Mouse (Mus musculus): Measurements from ENCODE around the gene C530008M17Rik. TPM values are rescaled to one million over a fixed set of nuclear protein-coding genes. Genes with fewer than 3 reads are reported as not detected.
A peak's percentile ranks its signal among the peaks of the same experiment; 100 is the strongest.

C530008M17Rik gene
- total RNA-seq, 2 experiments from 2014 or later: 2.4 to 2.7 TPM

- intact Hi-C loops (cut with DNase I): no loop called here
- no peak for DNase-seq
Observed at GRCm38 (mm10) chr5:76763731-76764130, 107.4 kb downstream of the C530008M17Rik start.

DNA sequence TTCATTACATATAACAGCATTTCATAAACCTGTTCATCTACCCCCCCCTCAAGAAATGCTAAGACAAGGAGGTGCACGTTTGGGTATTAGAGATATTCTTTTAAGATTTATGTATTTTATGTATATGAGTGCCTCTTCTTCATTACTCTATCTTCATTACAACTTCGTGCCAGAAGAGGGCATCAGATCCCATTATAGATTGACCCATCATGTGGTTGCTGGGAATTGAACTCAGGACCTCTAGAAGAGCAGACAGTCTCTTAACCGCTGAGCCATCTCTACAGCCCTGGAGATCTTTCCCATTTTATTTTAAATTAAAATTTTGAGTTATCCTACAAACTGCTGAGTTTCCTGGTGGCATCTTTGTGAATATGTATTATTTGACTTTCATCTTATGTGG is 112.7 kb downstream of the C530008M17Rik start:
- intact Hi-C loops (cut with DNase I): loop anchor here (5.0 kb wide), 1 partner anchor 73 kb away; no protein-coding TSS in a partner anchor
- DNase-seq: no peak

DNA sequence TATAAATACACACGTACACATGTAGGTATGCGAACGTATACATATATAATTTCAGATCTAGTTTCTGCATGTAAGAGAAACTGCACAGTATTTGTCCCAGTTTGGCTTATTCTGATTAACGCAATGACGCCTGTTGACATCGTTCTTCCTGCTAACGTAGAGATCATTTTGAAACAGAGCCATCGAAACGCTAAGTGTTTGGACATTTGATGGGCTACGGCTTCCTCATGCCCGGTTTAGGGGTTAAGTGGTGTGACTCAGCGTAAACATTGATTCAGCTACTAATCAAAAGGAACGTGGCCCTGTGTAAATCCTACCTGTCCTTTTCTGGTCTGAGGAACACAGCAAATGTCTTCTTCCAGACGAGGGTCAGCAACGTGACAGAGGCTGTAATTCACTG is 113.3 kb downstream of the C530008M17Rik start:
- DNase-seq: no peak
- intact Hi-C loops (cut with DNase I): loop anchor here (5.0 kb wide), 1 partner anchor 73 kb away; no protein-coding TSS in a partner anchor

- intact Hi-C loops (cut with DNase I): no loop called here
Observed at GRCm38 (mm10) chr5:76771371-76771770, 115.1 kb downstream of the C530008M17Rik start.

GRCm38 (mm10) chr5:76772831-76773230 is 116.5 kb downstream of the C530008M17Rik start:
- no peak for DNase-seq
- intact Hi-C loops (cut with DNase I): no loop called here

More at GRCm38 (mm10) chr5:76771371-76771770, 115.1 kb downstream of the C530008M17Rik start:
- DNase-seq: no peak

DNA sequence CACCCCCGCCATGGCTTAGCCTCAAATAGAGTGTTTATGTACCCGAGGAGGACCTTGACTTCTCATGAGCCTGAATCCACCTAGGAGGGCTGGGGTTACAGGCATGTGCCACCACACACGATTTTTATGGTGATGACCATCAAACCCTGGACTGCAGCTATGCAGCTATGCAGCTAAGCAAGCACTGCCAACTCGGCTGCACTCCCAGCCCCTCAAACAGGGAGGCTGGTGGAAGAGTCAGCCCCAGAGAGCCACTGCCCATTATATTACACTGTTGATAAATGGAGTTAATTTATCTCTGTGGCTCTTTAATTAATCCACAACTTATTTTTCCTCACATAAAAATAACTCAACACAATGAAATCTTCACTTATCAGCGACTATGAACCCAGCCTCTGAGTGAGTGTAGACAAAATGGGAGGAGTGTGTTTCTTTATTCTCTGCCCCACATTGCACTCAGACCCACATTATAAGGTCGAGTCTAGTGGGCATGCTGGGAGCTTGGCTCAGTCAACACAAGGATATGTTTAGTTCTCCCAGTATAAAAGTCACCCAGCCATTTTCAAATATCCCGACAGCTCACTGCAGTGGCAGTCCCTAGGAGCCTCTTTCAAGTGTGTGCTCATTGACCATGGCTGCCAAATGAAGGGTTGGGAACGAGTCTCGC is 117.3 kb downstream of the C530008M17Rik start:
- DNase-seq: no peak
- intact Hi-C loops (cut with DNase I): no loop called here

- no peak for DNase-seq
- intact Hi-C loops (cut with DNase I): no loop called here
Observed at GRCm38 (mm10) chr5:76779094-76779615, 122.8 kb downstream of the C530008M17Rik start.

DNA sequence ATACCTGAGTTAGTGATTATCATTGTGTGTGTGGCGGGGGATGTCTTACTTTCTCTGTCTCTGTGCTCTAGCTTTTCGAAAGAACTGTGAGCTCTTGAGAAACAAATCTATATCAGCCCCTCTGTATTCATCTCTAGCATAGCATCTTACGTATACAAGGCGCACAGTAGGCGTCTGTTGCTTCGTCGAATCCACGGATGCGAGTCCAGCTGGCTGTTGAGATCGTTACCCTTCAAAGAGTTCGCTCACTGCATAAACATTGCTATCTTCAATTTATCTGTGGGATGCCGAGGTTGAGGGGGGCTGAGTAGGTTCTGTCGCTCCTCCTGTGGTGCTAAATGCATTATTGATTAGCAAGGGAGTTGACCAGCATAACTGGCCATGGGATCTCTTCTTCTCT is 125.6 kb downstream of the C530008M17Rik start:
- intact Hi-C loops (cut with DNase I): no loop called here
- no peak for DNase-seq

GRCm38 (mm10) chr5:76782414-76783103 is 126.2 kb downstream of the C530008M17Rik start:
- DNase-seq: no peak
- intact Hi-C loops (cut with DNase I): no loop called here

- intact Hi-C loops (cut with DNase I): no loop called here
- no peak for DNase-seq
Observed at GRCm38 (mm10) chr5:76783104-76783441, 126.8 kb downstream of the C530008M17Rik start.

DNA sequence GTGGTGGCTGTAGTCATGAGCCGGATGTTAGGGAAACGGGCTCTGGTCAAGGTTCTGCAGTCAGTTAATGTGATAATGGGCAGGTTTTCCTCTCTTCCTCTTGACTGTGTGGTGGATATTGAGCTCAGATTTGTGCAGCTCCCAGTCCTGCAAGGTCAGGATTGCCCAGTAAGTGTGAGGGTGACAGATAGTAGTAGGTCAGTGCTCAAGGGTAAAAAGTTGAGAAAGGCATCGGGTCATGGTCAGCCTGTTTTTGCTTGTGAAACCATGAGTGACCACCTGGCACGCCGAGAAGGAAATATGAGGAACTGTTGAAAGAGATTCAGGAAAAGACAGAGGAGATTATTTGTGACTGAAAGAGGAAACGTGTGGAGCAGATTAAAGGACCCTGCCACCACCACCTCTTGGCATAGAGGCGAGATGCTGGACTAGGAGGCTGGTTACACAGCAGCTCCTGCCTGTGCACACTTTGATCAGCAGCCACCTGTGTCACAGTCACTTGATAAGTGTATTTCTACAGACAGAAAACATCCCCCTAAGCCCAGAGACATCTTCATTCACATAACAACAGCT is 127.9 kb downstream of the C530008M17Rik start:
- DNase-seq: no peak
- intact Hi-C loops (cut with DNase I): no loop called here

- intact Hi-C loops (cut with DNase I): no loop called here
- DNase-seq: no peak
Observed at GRCm38 (mm10) chr5:76785013-76785412, 128.7 kb downstream of the C530008M17Rik start.

DNA sequence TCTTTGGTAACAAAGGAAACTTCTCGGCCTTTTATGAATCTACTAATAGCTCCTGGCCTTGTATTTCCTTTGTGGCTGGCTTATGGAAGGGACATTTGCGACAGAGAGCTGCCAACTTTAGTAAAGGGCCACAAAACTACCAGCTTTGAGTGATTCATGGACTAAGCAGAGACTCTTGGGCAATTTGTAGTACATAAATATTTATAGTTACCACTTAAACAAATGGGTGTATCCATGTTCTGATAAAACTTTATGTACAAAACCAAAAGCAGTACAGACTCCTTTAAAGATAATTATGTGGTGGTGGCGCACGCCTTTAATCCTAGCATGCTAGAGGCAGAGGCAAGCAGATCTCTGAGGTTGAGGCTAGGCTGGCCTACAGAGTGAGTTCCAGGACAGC is 133.6 kb downstream of the C530008M17Rik start:
- intact Hi-C loops (cut with DNase I): no loop called here
- no peak for DNase-seq

- intact Hi-C loops (cut with DNase I): no loop called here
- DNase-seq: no peak
Observed at GRCm38 (mm10) chr5:76791280-76791679, 135.0 kb downstream of the C530008M17Rik start.

- DNase-seq: no peak
- intact Hi-C loops (cut with DNase I): no loop called here
Observed at GRCm38 (mm10) chr5:76792720-76793119, 136.4 kb downstream of the C530008M17Rik start.

DNA sequence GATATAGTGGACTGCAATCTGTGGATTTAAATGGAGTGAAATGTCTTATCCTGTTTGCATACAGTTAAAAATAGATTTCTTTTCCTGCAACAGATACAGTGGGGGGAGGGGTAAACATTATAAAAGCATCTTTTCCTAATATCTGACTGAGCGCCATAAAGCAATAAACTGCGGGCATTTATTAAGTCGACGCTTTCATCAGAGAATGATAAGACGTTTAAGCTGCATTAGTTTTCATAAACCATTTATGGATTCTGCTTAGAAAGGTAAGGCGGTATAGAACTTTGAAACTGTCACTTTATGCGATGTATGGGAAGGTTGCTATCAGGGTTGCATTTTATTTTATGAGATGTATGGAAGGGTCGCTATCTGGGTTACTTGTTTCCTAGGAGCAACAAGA is 141.7 kb downstream of the C530008M17Rik start:
- DNase-seq: no peak
- intact Hi-C loops (cut with DNase I): no loop called here

DNA sequence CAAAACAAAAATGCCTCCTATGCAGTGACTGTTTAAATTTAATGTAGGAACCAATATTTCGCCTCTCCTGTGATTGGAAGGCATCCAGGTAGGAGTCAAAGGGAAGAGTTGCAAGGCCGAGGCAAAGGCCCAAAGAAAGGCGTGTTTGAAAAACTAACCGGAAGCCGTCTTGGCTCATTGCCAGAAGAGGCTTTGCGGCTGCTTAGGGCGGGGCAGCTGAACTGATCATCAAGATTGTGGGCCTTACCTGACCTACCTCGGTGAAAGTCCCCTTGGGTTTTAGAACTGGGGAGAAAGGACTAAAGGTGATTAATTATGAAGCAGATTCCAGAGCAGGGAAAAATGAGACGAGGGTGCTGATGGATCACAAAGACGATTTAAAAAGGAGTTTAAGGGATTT is 143.2 kb downstream of the C530008M17Rik start:
- DNase-seq: no peak
- intact Hi-C loops (cut with DNase I): no loop called here

DNA sequence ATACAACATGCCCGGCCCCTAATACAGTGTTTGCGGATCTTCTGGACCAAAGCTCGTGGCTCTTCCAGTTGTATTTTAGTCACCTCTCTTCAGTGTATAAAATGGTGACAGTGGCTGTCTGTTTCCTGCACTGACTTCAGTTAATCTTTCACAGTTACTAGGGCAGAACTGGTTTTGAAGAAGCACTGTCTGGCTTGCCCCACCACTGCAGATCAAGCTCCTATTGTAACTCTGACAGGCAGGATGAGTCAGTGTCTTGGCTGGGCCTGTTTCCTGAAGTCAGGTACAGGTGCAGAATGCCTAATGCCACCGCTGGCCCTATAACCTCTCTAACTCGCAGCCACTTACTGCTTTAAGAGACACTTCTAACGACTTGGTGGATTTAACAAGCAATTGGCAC is 152.7 kb downstream of the C530008M17Rik start:
- DNase-seq: no peak
- intact Hi-C loops (cut with DNase I): no loop called here

DNA sequence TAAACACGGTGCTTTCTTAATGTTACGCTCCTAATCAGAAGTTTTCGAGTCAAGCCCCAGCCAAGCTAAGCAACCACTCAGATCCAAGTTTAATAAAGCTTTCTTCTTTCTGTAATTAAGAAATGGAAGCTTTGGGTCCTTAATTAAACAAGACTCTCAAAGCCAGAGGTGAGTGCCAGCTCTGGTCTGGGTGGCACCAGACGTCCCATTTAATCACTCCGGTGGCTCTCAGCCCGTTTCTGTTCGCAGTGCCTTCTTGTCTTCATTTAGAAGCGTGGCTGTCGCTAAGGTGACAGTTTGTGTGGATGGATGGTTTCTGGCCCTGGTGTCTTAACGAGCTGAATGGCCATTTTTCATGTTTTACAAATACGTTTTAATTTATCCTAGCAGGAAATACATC is 158.7 kb downstream of the C530008M17Rik start:
- DNase-seq: no peak
- intact Hi-C loops (cut with DNase I): no loop called here

- DNase-seq: peak; percentile 17 to 42
- intact Hi-C loops (cut with DNase I): no loop called here
Observed at GRCm38 (mm10) chr5:76815786-76816455, 159.6 kb downstream of the C530008M17Rik start.

GRCm38 (mm10) chr5:76816748-76817147 is 160.4 kb downstream of the C530008M17Rik start:
- intact Hi-C loops (cut with DNase I): no loop called here
- no peak for DNase-seq

All from heart, postnatal 36 days (tissue).